Mouse (Mus musculus): Measurements from ENCODE around the gene Cdc42ep5. TPM values are rescaled to one million over a fixed set of nuclear protein-coding genes. Genes with fewer than 3 reads are reported as not detected.

Cdc42ep5 gene
- not detected for polyA plus RNA-seq (2017; shearing (Covaris generic))

DNA sequence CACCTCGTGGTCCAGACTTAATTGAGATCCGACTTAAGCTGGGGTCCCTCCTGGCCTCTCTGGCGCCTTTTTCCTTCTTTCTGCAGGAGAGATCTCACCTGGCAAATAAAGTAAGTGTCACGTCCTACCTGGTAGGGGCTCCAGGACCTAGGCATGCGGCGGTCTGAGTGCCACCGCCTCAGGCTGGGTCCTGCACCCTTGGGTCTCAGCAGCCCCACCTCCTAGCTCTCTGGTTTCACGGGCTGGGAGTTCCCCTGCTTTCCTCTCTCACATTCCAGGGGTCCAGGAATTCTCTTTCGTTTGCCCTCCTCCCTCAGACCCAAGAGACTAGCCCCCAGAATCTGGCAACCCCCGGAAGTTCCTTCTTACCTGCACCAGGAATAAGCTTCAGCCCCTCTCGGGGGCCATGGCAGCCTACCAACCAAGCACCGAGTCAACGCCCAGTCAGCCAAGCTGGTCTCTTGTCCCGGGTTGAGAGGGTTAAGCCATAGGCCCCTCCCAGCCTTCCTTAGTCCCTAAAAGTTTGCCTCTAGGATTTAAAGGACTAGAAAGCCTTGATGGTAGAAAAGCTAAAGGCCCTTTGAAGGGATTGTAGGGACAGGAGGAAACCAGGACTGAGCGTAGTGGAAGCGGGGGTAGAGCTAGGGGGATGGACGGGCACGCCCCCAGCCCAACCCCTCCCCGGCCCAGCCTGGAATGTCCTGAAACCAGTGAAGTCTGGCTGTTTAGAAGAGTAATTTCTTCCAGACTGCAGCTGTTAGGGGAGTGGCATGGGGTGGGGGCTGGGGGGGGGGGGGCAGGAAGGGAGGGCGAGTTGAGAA lies at the start of gene Cdc42ep5:
Gene Cdc42ep5 (minus strand): TSS at position 771 of the 821 bp plus-strand sequence.

DNA sequence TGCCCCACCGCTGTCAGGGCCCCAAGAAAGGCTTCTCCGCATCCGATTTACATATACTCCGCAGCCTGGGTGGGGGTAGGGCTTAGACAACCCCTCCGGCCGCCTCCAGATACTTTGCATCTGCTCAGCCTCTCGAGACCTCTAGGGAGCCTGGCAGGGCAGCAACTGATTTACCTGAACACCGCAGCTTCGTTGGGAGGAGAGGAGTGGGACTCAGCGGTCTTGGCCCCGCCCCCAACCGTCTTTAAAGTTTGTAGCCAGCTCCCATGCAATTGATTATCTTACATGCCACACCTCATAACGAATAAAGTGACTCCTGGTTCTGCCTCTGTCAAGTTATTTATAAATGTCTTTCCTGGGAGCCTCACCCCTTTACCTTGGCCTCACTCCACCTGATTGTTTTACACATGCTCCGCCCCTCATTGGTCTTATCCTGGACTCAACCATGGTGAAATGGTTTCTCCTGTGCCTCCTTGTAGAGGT lies 14.6 kb downstream of the Cdc42ep5 start, which contains the start of gene Leng9:
Gene Leng9 (minus strand): TSS at position 316 of the 483 bp plus-strand sequence.

DNA sequence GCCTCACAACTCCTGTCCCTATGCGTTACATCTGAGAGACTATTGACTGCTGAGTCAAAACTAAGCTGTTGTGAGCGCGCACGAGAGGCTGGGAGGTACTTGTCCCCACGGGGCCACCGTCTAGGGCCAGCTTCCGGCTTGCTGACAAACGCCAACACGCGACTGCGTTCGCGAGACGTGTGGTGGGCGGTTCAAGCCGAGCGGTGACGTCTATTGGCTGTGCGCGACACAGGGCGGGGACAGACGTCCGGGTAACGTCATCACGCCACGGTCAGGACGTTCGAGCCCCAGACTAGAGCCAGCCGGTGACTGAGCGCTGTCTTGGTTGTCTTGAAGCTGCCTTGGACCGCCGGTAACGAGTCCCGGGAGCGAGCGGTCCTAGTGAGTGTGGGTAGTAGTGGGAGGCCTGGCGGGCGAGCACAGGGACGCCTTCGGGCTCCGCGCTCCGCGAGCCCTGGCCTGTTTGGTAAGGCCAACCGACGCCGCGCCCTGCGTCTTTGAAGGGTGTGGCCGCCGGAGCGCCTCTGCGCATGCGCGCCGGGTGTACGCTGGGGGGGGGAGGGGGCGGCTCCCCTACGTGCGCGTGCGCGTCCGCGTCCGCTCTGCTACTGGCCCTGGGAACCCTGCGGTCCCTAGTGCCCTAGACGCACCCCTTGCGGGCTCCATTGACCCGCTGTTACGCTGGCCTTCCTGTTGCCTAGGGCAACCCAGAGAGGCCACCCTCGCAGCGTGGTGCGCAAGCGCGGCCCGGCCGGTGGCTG lies 27.7 kb downstream of the Cdc42ep5 start, which contains the start of gene Leng8:
Gene Leng8 (plus strand): TSS at position 269 of the 761 bp plus-strand sequence.

DNA sequence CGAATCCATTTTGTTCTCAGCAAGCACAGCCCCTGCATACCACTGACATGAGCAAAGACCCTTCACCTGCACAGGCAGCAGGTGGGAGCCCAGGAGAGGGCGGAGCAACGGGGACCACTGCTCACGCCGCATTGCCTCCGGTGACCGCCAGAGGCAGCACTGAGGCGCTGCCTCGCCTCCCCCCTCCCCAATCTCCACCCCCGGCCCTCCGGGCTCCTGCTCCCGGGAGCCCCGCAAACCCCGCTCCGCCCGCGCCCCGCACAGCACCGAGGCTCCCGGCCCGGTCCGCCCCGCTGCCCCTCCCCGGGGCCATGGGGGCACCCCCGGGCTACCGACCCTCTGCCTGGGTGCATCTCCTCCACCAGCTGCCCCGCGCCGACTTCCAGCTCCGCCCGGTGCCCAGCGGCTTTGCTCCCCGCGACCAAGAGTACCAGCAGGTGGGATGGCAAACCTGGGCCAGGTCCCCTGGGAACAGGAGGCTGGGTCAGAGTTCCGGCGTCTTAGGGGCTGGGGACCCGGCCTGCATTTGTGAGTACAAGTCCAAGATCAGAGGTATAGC lies 45.2 kb downstream of the Cdc42ep5 start, which contains the start of gene Ttyh1:
Gene Ttyh1 (plus strand): TSS at position 65 of the 559 bp plus-strand sequence.

Other genes starting within 250 kb of the Cdc42ep5 start
- gene Lilra6, start 249.4 kb downstream of the Cdc42ep5 start, polyA plus RNA-seq (2017; shearing (Covaris generic)) = not detected
- gene Lair1, start 101.7 kb downstream of the Cdc42ep5 start, polyA plus RNA-seq (2017; shearing (Covaris generic)) = 1 to 10 TPM; 5.8 to 6.6 TPM
- gene Ttyh1, start 45.5 kb downstream of the Cdc42ep5 start, polyA plus RNA-seq (2017; shearing (Covaris generic)) = 1 to 10 TPM in 1 of 2 experiments, under 1 TPM in 1; 0.21 to 1.2 TPM
- gene Leng8, start 27.8 kb downstream of the Cdc42ep5 start, polyA plus RNA-seq (2017; shearing (Covaris generic)) = 100 to 1,000 TPM; 107 to 134 TPM
- 1 to 10 TPM; 6.1 to 6.4 TPM for gene Leng9, start 14.5 kb downstream of the Cdc42ep5 start, polyA plus RNA-seq (2017; shearing (Covaris generic))
- gene Lilra5, start 72.9 kb upstream of the Cdc42ep5 start, polyA plus RNA-seq (2017; shearing (Covaris generic)) = under 1 TPM in 1 of 2 experiments, not detected in 1; 0.48 TPM
- not detected for gene Ncr1, start 172.9 kb upstream of the Cdc42ep5 start, polyA plus RNA-seq (2017; shearing (Covaris generic))
- not detected for gene Gp6, start 232.9 kb upstream of the Cdc42ep5 start, polyA plus RNA-seq (2017; shearing (Covaris generic))